Mouse (Mus musculus) left cerebral cortex, adult 18-20 months (tissue): ENCODE results near the gene Asb8. TPM values are rescaled to one million over a fixed set of nuclear protein-coding genes. Genes with fewer than 3 reads are reported as not detected.

Experiments used
- DNase-seq, 2 experiments: peaks; one replicate each; pipeline ENCODE4 v3.0.0; 2021 to 2022; ENCODE audit warnings: low spot score in 2 of 2, mixed read lengths in 1 of 2
- total RNA-seq, 2 experiments: library from RNA; stranded (reverse); gene quantifications; 2 replicates each; pipeline ENCODE4 v1.2.3; 2021

The Asb8 gene
- total RNA-seq, 2 experiments from 2014 or later: 49.5 to 53.6 TPM

- no peak for DNase-seq
These were observed 44.6 kb downstream of the Asb8 start for GRCm38 (mm10) chr15:98120831-98121230.

DNA sequence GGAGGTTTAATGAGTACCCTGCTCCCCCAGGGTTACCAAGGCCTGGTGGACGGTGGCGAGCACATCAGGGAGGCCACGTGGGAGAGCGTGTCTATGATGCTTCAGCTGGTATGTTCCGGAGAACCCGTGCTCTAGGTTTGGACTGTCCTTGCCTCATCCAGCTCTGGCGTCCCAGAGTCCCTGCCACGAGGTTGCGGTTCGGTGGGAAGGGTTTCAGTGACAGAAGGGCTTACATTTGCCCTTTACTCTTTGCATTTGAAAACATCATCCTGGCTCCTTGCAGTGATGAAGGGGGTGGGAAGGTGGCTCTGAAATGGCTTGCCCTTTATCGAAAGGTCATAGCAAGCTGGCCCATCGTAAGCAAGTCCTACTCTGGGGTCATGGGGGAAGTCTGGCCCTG, 46.1 kb downstream of the Asb8 start:
- DNase-seq: no peak

- no peak for DNase-seq
These were observed 49.1 kb downstream of the Asb8 start for GRCm38 (mm10) chr15:98116287-98116686.

- no peak for DNase-seq
These were observed 49.7 kb downstream of the Asb8 start for GRCm38 (mm10) chr15:98115779-98116163.

- no peak for DNase-seq
These were observed 50.3 kb downstream of the Asb8 start for GRCm38 (mm10) chr15:98114852-98115778.

DNA sequence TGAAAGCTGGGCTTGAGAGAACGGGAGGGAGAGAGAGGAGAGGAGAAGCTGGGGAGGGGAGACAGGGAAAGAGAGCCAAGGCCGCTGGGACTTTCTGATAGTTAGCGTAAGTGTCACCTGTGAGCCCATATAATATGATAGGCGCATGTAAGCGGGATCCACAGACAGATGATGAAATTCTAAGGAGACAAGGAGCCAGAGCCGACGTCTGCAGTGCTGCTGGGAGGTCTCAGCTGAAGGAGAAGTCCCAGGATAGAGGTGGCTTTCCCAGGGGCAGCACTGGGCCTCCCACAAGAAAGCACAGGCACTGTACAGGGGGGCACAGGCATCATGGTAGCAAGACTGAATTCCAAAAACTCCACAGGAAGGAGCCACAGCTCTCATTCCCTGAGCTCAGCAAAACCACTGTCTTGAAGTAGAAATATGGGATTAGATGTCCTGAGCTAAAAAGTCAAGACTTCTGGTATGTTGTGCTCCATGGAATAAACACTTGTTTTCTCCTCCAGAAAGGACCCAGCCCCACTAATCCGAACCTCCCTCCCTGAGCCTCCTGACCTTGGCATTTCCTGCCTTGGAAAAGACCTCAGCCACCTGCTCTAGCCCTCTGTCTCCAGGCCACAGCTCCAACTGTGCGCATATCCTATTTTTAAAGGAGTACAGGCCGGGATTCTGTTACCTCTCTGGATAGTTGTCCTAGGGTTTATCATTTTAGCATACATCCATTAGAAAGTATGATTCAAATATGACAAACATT, 51.1 kb downstream of the Asb8 start:
- no peak for DNase-seq

DNA sequence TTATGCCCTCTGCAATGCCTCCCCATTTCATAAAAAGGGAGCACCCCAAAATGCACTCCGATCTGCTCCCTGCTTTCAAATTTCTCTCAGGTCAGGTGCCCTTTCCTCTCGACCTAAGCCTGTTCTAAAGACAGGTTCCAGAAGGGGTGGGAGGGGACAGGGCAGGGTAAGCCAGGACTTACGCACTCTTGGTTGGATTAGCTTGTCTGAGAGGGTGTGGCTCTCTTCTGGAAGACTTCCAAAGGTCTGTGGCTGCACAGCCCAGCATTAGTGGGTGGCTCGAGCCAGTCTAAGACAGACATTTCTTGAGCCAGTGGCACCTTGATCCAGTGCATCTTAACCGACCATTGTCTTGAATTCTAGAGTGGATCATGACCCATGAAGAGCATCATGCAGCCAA, 53.6 kb downstream of the Asb8 start:
- no peak for DNase-seq

GRCm38 (mm10) chr15:98108297-98109152, 56.9 kb downstream of the Asb8 start:
- DNase-seq: peak; percentile 86 to 91

DNA sequence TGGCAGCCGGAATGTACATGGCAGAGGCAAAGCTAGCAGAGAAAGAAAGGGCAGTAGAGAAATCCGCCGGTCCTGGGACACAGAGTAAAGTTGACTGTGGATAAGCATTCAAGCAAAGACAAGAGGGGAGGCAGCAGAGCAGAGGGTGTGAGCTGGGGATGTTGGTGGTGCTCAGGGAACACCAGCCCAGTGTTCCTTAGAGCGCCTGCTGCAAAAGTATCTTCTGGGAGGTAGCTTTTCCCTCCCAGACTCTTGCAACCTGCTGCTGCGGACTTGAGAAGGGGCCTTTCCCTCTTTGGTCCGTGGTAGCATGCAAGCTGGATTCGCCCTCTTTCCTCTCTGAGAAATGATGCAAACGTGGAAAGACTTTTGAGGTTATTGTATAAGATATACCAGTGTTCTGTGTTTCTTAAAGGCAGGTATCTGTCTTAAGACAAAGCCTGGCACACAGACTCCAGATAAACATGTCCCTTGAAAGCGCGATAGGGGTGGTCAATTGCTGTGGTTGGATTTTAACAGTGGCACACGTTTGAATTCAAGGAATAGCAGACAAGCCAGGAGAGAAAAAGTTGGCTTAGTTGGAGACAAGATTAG, 57.6 kb downstream of the Asb8 start:
- no peak for DNase-seq

GRCm38 (mm10) chr15:98107230-98107629, 58.2 kb downstream of the Asb8 start:
- DNase-seq: no peak

GRCm38 (mm10) chr15:98106506-98106905, 58.9 kb downstream of the Asb8 start:
- no peak for DNase-seq

DNA sequence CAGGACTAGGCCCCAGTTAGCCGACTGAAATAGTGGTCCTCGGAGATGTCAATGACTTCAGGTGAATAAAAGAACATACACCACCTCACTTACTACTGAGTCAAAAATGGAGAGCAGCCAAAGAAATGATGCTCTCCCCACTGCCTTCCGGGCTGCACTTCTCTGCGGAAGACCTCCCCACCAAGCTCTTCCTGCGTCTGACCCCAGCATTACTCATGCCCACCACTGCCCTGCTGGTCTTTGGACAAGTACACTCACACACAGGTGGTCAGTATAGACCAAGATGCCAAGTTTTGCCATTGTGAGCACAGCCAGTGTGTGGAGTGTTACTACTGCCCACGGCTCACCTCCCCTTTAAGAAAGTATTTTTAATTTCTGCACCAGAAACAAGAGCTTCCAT, 63.0 kb downstream of the Asb8 start:
- DNase-seq: no peak

DNA sequence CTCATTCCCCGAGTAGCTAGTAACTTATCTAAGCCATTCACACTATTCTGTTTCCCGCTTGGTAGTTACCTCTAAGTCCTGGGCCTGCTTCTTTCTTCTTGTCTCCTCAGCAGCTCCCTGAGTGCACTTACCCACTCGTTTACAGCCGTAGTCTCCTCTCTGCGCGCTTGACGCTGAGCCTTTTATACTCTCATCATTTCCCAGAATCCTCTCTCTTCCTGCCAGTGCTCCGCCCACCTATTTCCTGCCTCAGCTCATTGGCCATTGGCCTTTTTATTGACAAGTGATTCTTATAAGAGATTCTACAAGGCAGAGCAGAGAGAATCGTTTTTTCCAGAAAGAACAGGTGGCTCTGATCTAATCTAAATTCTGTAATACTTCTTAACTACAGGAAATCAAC, 66.9 kb downstream of the Asb8 start:
- DNase-seq: no peak

- no peak for DNase-seq
These were observed 68.5 kb downstream of the Asb8 start for GRCm38 (mm10) chr15:98096957-98097356.

DNA sequence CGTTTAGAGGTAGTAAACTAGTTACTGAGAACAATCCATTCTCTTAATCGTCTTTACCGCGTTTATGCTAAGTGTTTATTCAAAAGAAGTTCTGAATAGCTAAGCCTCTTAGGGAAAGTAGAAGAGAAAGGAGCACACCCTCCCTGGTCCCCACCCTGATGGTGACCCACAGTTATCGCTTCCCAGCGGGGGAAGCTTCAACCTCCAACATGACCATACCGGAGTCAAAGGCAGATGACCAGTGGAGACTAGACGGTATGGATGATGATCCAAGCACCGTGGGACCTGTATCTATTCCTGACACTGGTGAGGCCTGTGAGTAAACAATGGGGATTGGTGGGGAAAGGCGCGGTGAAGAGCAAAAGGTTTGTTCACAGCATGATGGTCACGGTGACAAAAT, 70.5 kb downstream of the Asb8 start:
- no peak for DNase-seq

DNA sequence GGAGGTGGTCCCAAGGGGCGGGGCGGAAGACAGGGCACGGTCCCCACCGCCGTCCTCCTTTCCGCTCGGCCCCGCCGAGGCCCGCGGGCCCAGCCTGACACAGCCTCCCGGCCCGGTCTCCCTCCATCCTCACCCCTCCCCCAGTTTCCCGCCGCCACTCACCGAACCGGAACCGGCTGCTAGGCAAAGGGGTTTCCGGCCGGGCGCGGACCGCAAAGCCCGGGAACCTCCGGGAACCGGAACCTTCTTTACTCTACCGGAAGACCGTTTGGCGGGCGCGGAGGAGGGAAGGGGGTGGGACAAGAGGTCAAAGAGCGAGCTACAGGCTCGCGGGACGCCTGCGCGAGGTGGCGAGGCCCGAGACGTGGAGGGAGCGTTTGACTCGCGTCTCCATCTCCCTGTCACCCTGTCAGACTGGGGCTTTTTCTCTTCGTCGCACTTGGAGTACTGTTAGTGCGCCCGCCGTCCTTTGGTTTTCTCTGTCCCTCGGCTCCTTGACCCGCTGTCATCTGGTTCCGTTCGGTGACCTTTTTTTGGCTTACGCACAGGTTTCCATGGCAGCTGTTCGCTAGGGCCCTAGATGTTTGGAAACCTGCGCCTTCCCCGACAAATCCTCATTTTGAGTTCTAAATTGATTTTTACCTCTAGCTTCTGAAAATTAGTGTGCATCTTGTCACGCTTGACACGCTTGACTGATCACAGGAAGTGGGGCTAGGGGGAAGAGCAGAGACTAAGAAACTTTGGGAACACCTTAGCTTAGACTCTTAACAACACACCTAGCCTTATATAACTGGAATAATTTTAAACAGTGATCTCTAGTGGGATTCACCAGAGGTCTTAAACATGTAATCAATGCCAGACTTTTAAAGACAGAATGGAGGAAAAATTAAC, 72.1 kb downstream of the Asb8 start, which contains the start of gene Senp1:
Senp1 (minus strand) TSS at position 624 of the 891 bp plus-strand sequence.
- DNase-seq: peak; percentile 86 to 91

GRCm38 (mm10) chr15:98092372-98093120, 72.9 kb downstream of the Asb8 start, which contains the start of gene Pfkm:
Gene Pfkm (plus strand): TSS chr15:98092589.
- DNase-seq: no peak

DNA sequence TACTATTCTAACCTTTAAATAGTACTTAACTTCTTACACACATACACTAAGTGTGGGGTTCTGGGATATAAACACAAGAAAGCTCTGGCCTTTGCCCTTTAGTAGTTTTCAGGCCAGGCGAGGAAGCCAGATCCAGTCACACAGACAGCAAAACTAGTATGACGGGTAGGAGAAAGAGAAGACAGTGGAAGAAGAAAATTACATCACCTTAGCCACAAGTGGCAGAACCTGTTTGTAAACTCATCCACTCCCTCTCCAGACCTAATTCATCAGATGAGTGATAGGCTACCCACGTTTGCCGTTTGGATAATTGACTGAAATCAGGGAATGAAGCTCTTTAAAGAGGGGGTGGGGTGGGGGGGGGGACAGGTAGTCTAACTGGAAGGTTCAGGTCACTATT, 73.6 kb downstream of the Asb8 start:
- DNase-seq: no peak
